Mouse (Mus musculus) splenic B cell, adult 2 months (primary cell): ENCODE data around the gene 1700020L24Rik.

Source experiments
- DNase-seq: peaks from one replicate; pipeline ENCODE4 v3.0.0-alpha.2; 2011; ENCODE audit warnings: low read depth, low spot score
- H3K27me3 ChIP-seq: 2 replicates; pipeline ENCODE4 v1.6.1; 2012; ENCODE audit warnings: mild to moderate bottlenecking, low read length, moderate library complexity, mixed read lengths; ENCODE audit not compliant: control insufficient read depth, poor library complexity, insufficient read depth, severe bottlenecking
- H3K36me3 ChIP-seq: 2 replicates; pipeline ENCODE4 v1.6.1; 2012; ENCODE audit warnings: mild to moderate bottlenecking, low read length, moderate library complexity, mixed read lengths; ENCODE audit not compliant: control insufficient read depth, poor library complexity, insufficient read depth, severe bottlenecking

The 1700020L24Rik gene

DNA sequence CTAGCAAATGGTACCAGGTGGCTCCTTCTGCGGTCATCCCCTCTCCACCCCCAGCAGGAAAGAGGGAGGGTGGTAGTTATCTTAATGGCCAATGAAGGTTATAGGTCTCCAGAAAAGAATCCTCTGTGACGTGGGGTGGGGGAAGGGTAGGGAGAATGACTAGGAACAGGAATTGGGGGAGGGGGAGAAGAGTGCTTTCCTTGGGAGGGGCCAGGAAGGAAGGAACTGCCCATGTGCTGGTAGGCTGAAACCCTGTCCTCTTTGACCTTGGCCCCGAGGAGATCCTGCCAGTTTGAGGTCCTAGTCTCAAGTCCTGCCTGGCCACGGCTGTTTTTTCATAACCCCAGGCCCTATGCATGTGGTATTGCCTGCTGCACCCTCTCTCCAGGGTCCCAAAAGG lies 11.8 kb downstream of the 1700020L24Rik start:
- H3K27me3 ChIP-seq = no peaks in the 10 kb centered on the region
- no peaks in the 10 kb centered on the region for H3K36me3 ChIP-seq
- DNase-seq = no peak

GRCm38 (mm10) chr11:83450550-83450949 lies 13.1 kb downstream of the 1700020L24Rik start:
- H3K27me3 ChIP-seq = no peaks in the 10 kb centered on the region
- DNase-seq = no peak
- no peaks in the 10 kb centered on the region for H3K36me3 ChIP-seq

- no peak for DNase-seq
- no peaks in the 10 kb centered on the region for H3K36me3 ChIP-seq
- no peaks in the 10 kb centered on the region for H3K27me3 ChIP-seq
Measured at GRCm38 (mm10) chr11:83451281-83451680, 13.8 kb downstream of the 1700020L24Rik start.

- DNase-seq = no peak
- Histone ChIP-seq H3K27me3 (no peaks in the 10 kb centered on the region), H3K36me3 (no peaks in the 10 kb centered on the region)
Measured at GRCm38 (mm10) chr11:83454548-83454947, 17.1 kb downstream of the 1700020L24Rik start.

DNA sequence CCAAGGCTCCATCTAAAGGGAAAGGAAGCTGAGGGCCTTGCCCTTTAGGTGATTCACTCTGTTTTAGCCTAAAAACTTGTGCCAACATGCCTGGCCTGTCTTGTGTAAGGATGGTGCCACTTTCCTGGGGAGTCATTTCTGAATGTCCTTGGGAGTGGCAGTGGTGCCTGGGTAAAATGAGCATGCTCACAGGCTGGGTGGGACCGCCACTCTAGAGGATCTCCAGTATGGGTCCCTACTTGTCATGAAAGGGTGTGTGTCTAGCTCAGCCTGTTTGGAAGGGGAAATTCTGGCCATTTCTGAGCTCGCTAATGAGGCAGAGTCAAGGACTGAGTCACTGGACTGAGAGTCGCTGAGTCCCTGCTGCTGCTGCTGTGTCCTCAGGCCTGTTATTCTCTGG lies 18.1 kb downstream of the 1700020L24Rik start:
- DNase-seq = no peak
- Histone ChIP-seq H3K27me3 (no peaks in the 10 kb centered on the region), H3K36me3 (no peaks in the 10 kb centered on the region)

GRCm38 (mm10) chr11:83457257-83457656 lies 19.8 kb downstream of the 1700020L24Rik start:
- no peak for DNase-seq
- no peaks in the 10 kb centered on the region for H3K36me3 ChIP-seq
- no peaks in the 10 kb centered on the region for H3K27me3 ChIP-seq

- no peak for DNase-seq
- Histone ChIP-seq H3K27me3 (no peaks in the 10 kb centered on the region), H3K36me3 (no peaks in the 10 kb centered on the region)
Measured at GRCm38 (mm10) chr11:83457912-83458601, 20.6 kb downstream of the 1700020L24Rik start.

DNA sequence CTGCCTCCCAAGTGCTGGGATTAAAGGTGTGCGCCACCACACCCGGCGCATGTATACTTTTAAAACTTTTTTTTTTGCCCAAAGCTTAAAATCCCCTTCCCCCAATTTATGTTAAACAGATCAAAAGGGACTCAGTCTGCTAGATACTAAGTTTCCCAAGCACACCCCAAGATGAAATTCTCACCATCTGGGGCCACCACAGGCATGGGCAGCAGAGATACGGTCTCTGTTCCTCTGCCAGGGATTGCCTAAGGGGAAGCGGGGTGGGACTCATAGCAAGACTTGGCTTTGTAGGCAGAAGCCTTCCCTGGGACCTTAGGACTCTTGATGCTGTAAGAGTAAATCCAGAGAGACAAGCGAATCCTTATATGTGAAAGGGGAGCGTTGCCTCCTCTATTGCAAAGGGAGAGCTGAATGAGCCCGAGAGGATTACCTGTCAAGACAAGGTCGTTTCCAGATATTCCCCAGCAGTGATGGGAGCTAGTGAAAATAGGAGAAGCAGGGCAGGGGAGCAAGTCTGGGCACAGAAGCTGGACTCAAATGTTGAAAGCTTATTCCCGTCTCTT lies 24.1 kb downstream of the 1700020L24Rik start:
- Histone ChIP-seq H3K27me3 (no peaks in the 10 kb centered on the region), H3K36me3 (no peaks in the 10 kb centered on the region)
- DNase-seq = no peak

DNA sequence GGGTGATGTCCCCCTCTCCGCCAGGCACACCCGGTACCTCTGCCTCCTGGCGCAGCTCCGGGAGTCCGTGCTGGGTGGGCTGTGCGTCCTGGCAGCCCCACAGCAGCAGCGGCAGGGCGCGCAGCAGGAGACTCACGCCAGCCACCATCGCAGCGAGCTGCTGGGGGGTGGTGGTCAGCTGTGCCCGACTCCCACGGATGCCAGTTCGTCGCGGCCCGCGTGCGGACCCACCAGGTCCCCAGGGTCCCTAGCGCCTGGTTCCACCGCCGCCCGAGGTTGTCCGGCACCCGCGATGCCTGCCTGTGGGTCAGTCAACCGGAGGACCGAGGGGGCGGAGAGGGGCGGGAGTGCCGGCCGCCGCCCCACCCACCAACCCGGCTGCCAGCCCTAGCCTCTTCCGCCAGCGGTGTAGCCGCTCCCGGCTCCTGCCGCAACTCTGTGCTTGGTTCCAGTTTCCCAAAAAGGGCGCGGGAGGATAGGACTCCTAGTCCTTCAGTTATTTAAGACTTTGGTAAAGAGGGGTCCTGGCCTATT lies 25.3 kb downstream of the 1700020L24Rik start, which contains the start of gene Mmp28:
TSS of gene Mmp28 (minus strand) at position 361 of the 534 bp plus-strand sequence.
- Histone ChIP-seq H3K27me3 (no peaks in the 10 kb centered on the region), H3K36me3 (no peaks in the 10 kb centered on the region)
- peak; percentile 38 for DNase-seq

GRCm38 (mm10) chr11:83465976-83466375 lies 28.5 kb downstream of the 1700020L24Rik start:
- DNase-seq = no peak
- Histone ChIP-seq H3K36me3 (no peaks in the 10 kb centered on the region), H3K27me3 (no peaks in the 10 kb centered on the region)

DNA sequence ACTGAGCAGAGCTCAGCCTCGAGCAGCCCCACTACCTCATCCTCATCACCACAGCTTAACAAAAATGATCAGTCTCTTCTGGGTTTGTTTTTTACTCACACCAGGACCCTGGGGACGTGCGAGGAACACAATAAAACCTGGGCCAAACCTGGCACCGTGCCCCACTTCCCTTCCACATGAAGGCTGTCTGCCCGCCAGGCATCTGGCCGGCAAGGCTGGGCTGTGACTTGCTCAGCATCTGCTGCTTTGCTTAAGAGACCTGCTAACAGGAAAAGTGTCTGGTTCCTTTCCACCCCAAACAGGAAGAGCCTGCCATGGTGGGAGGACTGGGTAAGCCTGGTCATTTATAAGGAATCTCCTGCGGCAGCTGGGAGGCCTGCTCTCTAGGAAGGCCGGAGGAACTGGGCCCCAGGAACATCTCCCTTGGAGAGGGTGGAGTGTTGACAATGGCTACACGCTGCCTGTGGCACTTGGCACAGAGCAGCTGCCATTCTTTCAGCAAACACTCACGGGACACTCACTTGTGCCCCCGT lies 29.7 kb downstream of the 1700020L24Rik start:
- no peak for DNase-seq
- H3K36me3 ChIP-seq = no peaks in the 10 kb centered on the region
- H3K27me3 ChIP-seq = no peaks in the 10 kb centered on the region

DNA sequence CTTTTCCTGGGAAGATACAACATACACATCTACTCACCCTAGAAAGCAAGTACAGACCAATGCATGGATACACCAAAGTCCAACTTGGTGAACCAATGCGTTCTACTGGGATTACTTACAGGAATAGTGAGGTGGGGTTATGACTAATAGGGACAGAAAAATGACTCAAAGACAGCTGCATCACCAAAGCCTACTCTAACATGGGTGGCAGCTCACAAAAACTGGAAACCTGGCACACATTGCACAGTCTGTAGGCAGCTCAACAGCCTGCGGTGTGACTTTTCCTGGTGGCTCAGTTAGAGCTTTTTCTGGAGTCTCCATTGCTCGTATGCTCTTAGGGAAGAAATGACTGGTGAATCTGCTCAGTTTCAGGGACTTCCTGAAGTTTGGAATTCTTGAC lies 31.3 kb downstream of the 1700020L24Rik start:
- Histone ChIP-seq H3K36me3 (no peaks in the 10 kb centered on the region), H3K27me3 (no peaks in the 10 kb centered on the region)
- no peak for DNase-seq

- Histone ChIP-seq H3K27me3 (no peaks in the 10 kb centered on the region), H3K36me3 (no peaks in the 10 kb centered on the region)
- DNase-seq = no peak
Measured at GRCm38 (mm10) chr11:83471766-83472165, 34.3 kb downstream of the 1700020L24Rik start.

DNA sequence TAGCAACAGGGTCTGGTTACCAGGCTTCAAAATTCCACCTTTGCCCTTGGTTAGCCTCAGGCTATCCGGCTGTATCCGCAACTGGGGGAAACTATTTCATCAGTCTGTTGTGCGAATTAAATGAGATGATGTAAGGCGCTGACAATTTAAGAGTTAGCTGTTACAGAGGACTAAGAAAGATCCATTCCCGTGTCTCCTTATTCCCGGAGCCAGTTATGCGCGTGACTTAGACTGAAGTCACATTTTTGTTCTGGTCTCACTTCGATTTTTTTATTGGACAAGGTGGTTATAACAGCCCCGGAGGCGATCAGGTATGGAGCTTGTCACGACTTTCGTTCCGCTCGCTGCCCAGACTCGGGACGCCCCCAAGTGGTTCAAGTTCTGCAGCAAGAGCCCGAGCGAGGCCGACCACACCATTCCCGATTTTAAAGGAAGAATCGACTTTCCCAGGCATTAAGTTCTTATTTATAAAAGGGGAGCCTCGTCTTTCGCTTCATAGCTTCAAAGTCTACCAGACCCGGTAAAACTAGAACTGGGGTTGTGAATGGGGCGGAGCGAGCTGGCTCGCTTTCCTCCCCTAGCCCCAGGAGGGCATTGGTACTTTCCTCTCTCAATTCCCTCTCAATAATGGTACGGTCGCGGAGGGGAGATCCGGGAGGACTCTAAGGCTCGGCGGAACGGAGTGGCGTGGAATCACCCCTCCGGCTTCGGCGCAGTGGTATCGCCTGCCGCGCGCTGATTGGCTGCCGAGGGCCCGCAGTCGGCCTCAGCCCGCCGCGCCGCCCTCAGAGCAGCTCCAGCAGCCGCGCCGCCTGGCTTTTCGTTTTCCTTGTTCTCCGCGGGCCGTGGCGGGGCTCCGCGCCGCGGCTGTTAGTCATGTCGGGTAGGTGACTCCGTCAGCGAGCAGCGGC lies 35.1 kb downstream of the 1700020L24Rik start, which contains the start of gene Taf15:
TSS of gene Taf15 (plus strand) at position 763 of the 911 bp plus-strand sequence.
- DNase-seq = peak; percentile 99
- H3K36me3 ChIP-seq = no peaks in the 10 kb centered on the region
- H3K27me3 ChIP-seq = no peaks in the 10 kb centered on the region
